Mouse (Mus musculus) stomach, postnatal 0 days (tissue): Measurements from ENCODE around the gene Rnf217.

Source experiments
- CTCF ChIP-seq: IDR thresholded peaks from 2 replicates; pipeline ENCODE4 v1.5.1; 2016; ENCODE audit warnings: antibody characterized with exemption, low read depth, mild to moderate bottlenecking, moderate library complexity
- EP300 ChIP-seq: optimal IDR thresholded peaks from 2 replicates; pipeline ENCODE3; 2016; ENCODE audit warnings: antibody characterized with exemption

GRCm38 (mm10) chr10:31592095-31592740, 16.8 kb downstream of the Rnf217 start:
- no peak for TF ChIP-seq CTCF
- TF ChIP-seq EP300 = no peak
